Mouse (Mus musculus) layer of hippocampus, postnatal 25 days (tissue): ENCODE measurements around the gene Wbp4. TPM values are rescaled to one million over a fixed set of nuclear protein-coding genes. Genes with fewer than 3 reads are reported as not detected.

Experiments used
- DNase-seq, 2 experiments: peaks; one replicate each; pipeline ENCODE4 v3.0.0; 2022; ENCODE audit warnings: mixed read lengths in 2 of 2, low spot score in 1 of 2; ENCODE audit errors: extremely low spot score in 1 of 2
- total RNA-seq, 2 experiments: library from RNA; stranded (reverse); gene quantifications; 2 replicates each; pipeline ENCODE4 v1.2.3; 2021

Wbp4 gene
- total RNA-seq, 2 experiments from 2014 or later, result 46.6 to 53.0 TPM

- DNase-seq, result no peak
These were observed 27.5 kb upstream of the Wbp4 start for GRCm38 (mm10) chr14:79508662-79509305.

GRCm38 (mm10) chr14:79507846-79508245, 26.5 kb upstream of the Wbp4 start:
- DNase-seq, result no peak

GRCm38 (mm10) chr14:79506207-79506606, 24.9 kb upstream of the Wbp4 start:
- no peak for DNase-seq

- DNase-seq, result no peak
These were observed 23.1 kb upstream of the Wbp4 start for GRCm38 (mm10) chr14:79504246-79505006.

GRCm38 (mm10) chr14:79503371-79504075, 22.2 kb upstream of the Wbp4 start:
- DNase-seq, result no peak

- DNase-seq, result no peak
These were observed 19.4 kb upstream of the Wbp4 start for GRCm38 (mm10) chr14:79500756-79501155.

- DNase-seq, result no peak
These were observed 18.0 kb upstream of the Wbp4 start for GRCm38 (mm10) chr14:79499326-79499725.

GRCm38 (mm10) chr14:79494349-79494748, 13.0 kb upstream of the Wbp4 start:
- DNase-seq, result no peak

- no peak for DNase-seq
These were observed 8.9 kb upstream of the Wbp4 start for GRCm38 (mm10) chr14:79490246-79490645.

GRCm38 (mm10) chr14:79489150-79489549, 7.8 kb upstream of the Wbp4 start:
- DNase-seq, result no peak

GRCm38 (mm10) chr14:79488531-79488930, 7.2 kb upstream of the Wbp4 start:
- DNase-seq, result no peak

GRCm38 (mm10) chr14:79486993-79487731, 5.8 kb upstream of the Wbp4 start:
- peak in 1 of 2 experiments; percentile 38 for DNase-seq

- no peak for DNase-seq
These were observed 5.3 kb upstream of the Wbp4 start for GRCm38 (mm10) chr14:79486617-79486992.

- DNase-seq, result no peak
These were observed 2.3 kb upstream of the Wbp4 start for GRCm38 (mm10) chr14:79483611-79484120.

- DNase-seq, result no peak
These were observed 1.5 kb upstream of the Wbp4 start for GRCm38 (mm10) chr14:79482747-79483355.

- DNase-seq, result peak in 1 of 2 experiments; percentile 20
These were observed 936 bp upstream of the Wbp4 start for GRCm38 (mm10) chr14:79482251-79482661.

- DNase-seq, result peak; percentile 96 to 99
These were observed 539 bp downstream of the Wbp4 start, which contains the start of gene Elf1 for GRCm38 (mm10) chr14:79480624-79481338. Gene Elf1, plus strand, starts transcription at chr14:79481194.

GRCm38 (mm10) chr14:79473384-79473783, 7.9 kb downstream of the Wbp4 start:
- DNase-seq, result no peak

GRCm38 (mm10) chr14:79467621-79468020, 13.7 kb downstream of the Wbp4 start:
- DNase-seq, result peak in 1 of 2 experiments; percentile 76
